Mouse (Mus musculus) Patski (cell line): ENCODE results near the gene Spen. TPM values are rescaled to one million over a fixed set of nuclear protein-coding genes. Genes with fewer than 3 reads are reported as not detected.

Source experiments
- ATAC-seq: fragments of 100-300 bp; one replicate; pipeline ENCODE4 v1.8.0; 2021
- CTCF ChIA-PET: fragments of 350-600 bp; sonication (Branson Sonifier 250); formaldehyde crosslinking; loops from one replicate; lab custom pipeline; 2022; ENCODE audit warnings: inconsistent platforms; lab: Charles Lee
- POLR2A ChIA-PET: fragments of 350-600 bp; sonication (Branson Sonifier 250); formaldehyde crosslinking; loops from one replicate; lab custom pipeline; 2022; ENCODE audit warnings: antibody characterized with exemption, inconsistent platforms; lab: Charles Lee
- DNase-seq: peaks from one replicate; pipeline ENCODE4 v3.0.0-alpha.2; 2011; ENCODE audit warnings: low read depth, low spot score
- H3K27me3 ChIP-seq: fragments of 371-371 bp; one replicate; pipeline ENCODE4 v1.5.1; 2021
- CTCF ChIP-seq: fragments of 100-300 bp; IDR thresholded peaks from one replicate; pipeline ENCODE4 v1.5.1; 2021
- in situ Hi-C: fragments of 300-500 bp; cut with MboI; formaldehyde crosslinking; loops from 3 replicates; pipeline ENCODE4 v1.11.1; 2018; ENCODE audit warnings: low pct_unique_long_range_greater_than_20kb, mixed read lengths
- polyA plus RNA-seq: library from polyadenylated mRNA; unstranded; gene quantifications from one replicate; pipeline ENCODE4 v1.2.3, GENCODE M21; 2021

Spen gene
- 31.8 TPM for polyA plus RNA-seq

- no peak for TF ChIP-seq CTCF
- ChIA-PET CTCF (interaction anchor here (0.7 kb wide), 1 partner anchor 8 kb away, joined by 3 read pairs; no protein-coding TSS in a partner anchor), POLR2A (interaction anchor here (0.6 to 1.4 kb wide), 3 partner anchors 10 to 467 kb away, joined by 3 to 5 read pairs (median 4); no protein-coding TSS in a partner anchor)
- no peaks in the 10 kb centered on the region for H3K27me3 ChIP-seq
- DNase-seq (peak; percentile 73), ATAC-seq (peak; percentile 78)
- in situ Hi-C loops = no loop called here
Measured at GRCm38 (mm10) chr4:141538408-141539212, at the start of gene Spen. Gene Spen (minus strand): TSS chr4:141538597.

GRCm38 (mm10) chr4:141583919-141584318 is 45.5 kb upstream of the Spen start:
- no peaks in the 10 kb centered on the region for H3K27me3 ChIP-seq
- in situ Hi-C loops = no loop called here
- no peak for TF ChIP-seq CTCF
- POLR2A ChIA-PET = no interaction called here
- DNase-seq = no peak
- CTCF ChIA-PET = interaction anchor here (1.5 kb wide), 1 partner anchor 179 kb away, joined by 3 read pairs; no protein-coding TSS in a partner anchor
- no peak for ATAC-seq

- DNase-seq (no peak), ATAC-seq (no peak)
- CTCF ChIA-PET = no interaction called here
- in situ Hi-C loops = no loop called here
- no peak for TF ChIP-seq CTCF
- H3K27me3 ChIP-seq = no peaks in the 10 kb centered on the region
- POLR2A ChIA-PET = no interaction called here
Measured at GRCm38 (mm10) chr4:141581051-141581450, 42.7 kb upstream of the Spen start.

GRCm38 (mm10) chr4:141578833-141579232 is 40.4 kb upstream of the Spen start:
- DNase-seq (no peak), ATAC-seq (no peak)
- H3K27me3 ChIP-seq = no peaks in the 10 kb centered on the region
- CTCF ChIA-PET = no interaction called here
- POLR2A ChIA-PET = no interaction called here
- no peak for TF ChIP-seq CTCF
- in situ Hi-C loops = no loop called here

GRCm38 (mm10) chr4:141576877-141577276 is 38.5 kb upstream of the Spen start:
- DNase-seq (no peak), ATAC-seq (no peak)
- in situ Hi-C loops = no loop called here
- POLR2A ChIA-PET = no interaction called here
- CTCF ChIA-PET = interaction anchor here (1.5 to 4.1 kb wide), 3 partner anchors 15 to 171 kb away, joined by 5 to 39 read pairs (median 19); no protein-coding TSS in a partner anchor
- no peak for TF ChIP-seq CTCF
- H3K27me3 ChIP-seq = no peaks in the 10 kb centered on the region

GRCm38 (mm10) chr4:141576404-141576803 is 38.0 kb upstream of the Spen start:
- POLR2A ChIA-PET = no interaction called here
- DNase-seq = no peak
- CTCF ChIA-PET = interaction anchor here (1.5 to 4.1 kb wide), 3 partner anchors 16 to 171 kb away, joined by 5 to 39 read pairs (median 19); no protein-coding TSS in a partner anchor
- H3K27me3 ChIP-seq = no peaks in the 10 kb centered on the region
- no peak for TF ChIP-seq CTCF
- ATAC-seq = no peak
- in situ Hi-C loops = no loop called here

GRCm38 (mm10) chr4:141574789-141575702 is 36.6 kb upstream of the Spen start:
- no peaks in the 10 kb centered on the region for H3K27me3 ChIP-seq
- ChIA-PET POLR2A (no interaction called here), CTCF (interaction anchor here (1.0 to 4.1 kb wide), 8 partner anchors 10 to 169 kb away, joined by 3 to 39 read pairs (median 4); no protein-coding TSS in a partner anchor)
- in situ Hi-C loops = loop anchor here (25.0 kb wide), 1 partner anchor 288 kb away; no protein-coding TSS in a partner anchor
- peak; percentile 87 for TF ChIP-seq CTCF
- peak; percentile 42 for ATAC-seq
- no peak for DNase-seq

- ChIA-PET POLR2A (no interaction called here), CTCF (interaction anchor here (1.1 to 4.1 kb wide), 7 partner anchors 14 to 185 kb away, joined by 4 to 39 read pairs (median 4); no protein-coding TSS in a partner anchor)
- in situ Hi-C loops = loop anchor here (25.0 kb wide), 1 partner anchor 286 kb away; no protein-coding TSS in a partner anchor
- DNase-seq (no peak), ATAC-seq (peak; percentile 69)
- no peak for TF ChIP-seq CTCF
- H3K27me3 ChIP-seq = no peaks in the 10 kb centered on the region
Measured at GRCm38 (mm10) chr4:141573359-141573966, 35.1 kb upstream of the Spen start.

GRCm38 (mm10) chr4:141572668-141573358 is 34.4 kb upstream of the Spen start:
- TF ChIP-seq CTCF = no peak
- in situ Hi-C loops = loop anchor here (25.0 kb wide), 1 partner anchor 286 kb away; no protein-coding TSS in a partner anchor
- POLR2A ChIA-PET = interaction anchor here (0.7 to 1.1 kb wide), 2 partner anchors 9 to 26 kb away, joined by 3 read pairs; no protein-coding TSS in a partner anchor
- no peaks in the 10 kb centered on the region for H3K27me3 ChIP-seq
- ATAC-seq (no peak), DNase-seq (no peak)
- CTCF ChIA-PET = interaction anchor here (1.1 to 4.1 kb wide), 6 partner anchors 13 to 185 kb away, joined by 4 to 39 read pairs (median 5); no protein-coding TSS in a partner anchor
